In genomic region chr1:171279721-171280120, GRCm38 (mm10) we compare ENCODE assay signal across 8 mouse cellular contexts. TPM values are rescaled to one million over a fixed set of nuclear protein-coding genes. Genes with fewer than 3 reads are reported as not detected.
DNase-seq lines count a peak whose midpoint lies in the region; ATAC-seq lines count a peak whose summit lies in the region.

No protein-coding gene starts in this region.

- WGBS in liver, embryonic 13.5 days (ENCODE audit: insufficient replicate concordance), result 41% methylated on average over 5 of the region's 5 CpGs

- peak overlapping the region; percentile 85 for H3K4me3 ChIP-seq in erythroblast, embryonic 14.5 days (replicated peaks)
- peak overlapping the region; percentile 90 for H3K4me3 ChIP-seq in liver, embryonic 13.5 days (replicated peaks)

- no peak for ATAC-seq in erythroblast, adult 5-6 weeks (replicated peaks; ENCODE audit: low FRiP score, poor library complexity, severe bottlenecking)
- ATAC-seq in liver, embryonic 13.5 days (ENCODE audit: low read depth), result no peak

- no peaks in the 10 kb centered on the region for H3K9me3 ChIP-seq in erythroblast, embryonic 14.5 days (ENCODE audit: control insufficient read depth, low read length)
- H3K9me3 ChIP-seq in liver, embryonic 13.5 days (replicated peaks), result no peaks in the 10 kb centered on the region

- DNase-seq in spleen, postnatal 4 days (ENCODE audit: low spot score in 2 of 2), result peak; percentile 19 to 67
- no peak for DNase-seq in spleen, adult 12 weeks (ENCODE audit: low spot score)
- no peak for DNase-seq in liver, embryonic 13.5 days
- no peak for DNase-seq in thymus, postnatal 0 days (ENCODE audit: low spot score)
- no peak for DNase-seq in retina, embryonic 14.5 days (ENCODE audit: low spot score)
- no peak for DNase-seq in adrenal gland, postnatal 14 days

- no peaks in the 10 kb centered on the region for H3K27me3 ChIP-seq in erythroblast, embryonic 14.5 days (ENCODE audit: control insufficient read depth)
- no peaks in the 10 kb centered on the region for H3K27me3 ChIP-seq in liver, embryonic 13.5 days

- peaks cover 87% of the 10 kb centered on the region for H3K36me3 ChIP-seq in erythroblast, embryonic 14.5 days (ENCODE audit: control insufficient read depth)
- peaks cover 78% of the 10 kb centered on the region for H3K36me3 ChIP-seq in liver, embryonic 13.5 days

- H3K4me2 ChIP-seq in liver, embryonic 13.5 days, result peak overlapping the region; percentile 90

- H3K4me1 ChIP-seq in erythroblast, embryonic 14.5 days (ENCODE audit: control insufficient read depth), result peaks cover 68% of the 10 kb centered on the region
- H3K4me1 ChIP-seq in liver, embryonic 13.5 days (replicated peaks), result peaks cover 66% of the 10 kb centered on the region

- peak overlapping the region; percentile 100 for H3K27ac ChIP-seq in liver, embryonic 13.5 days

- peak overlapping the region; percentile 99 for H3K9ac ChIP-seq in liver, embryonic 13.5 days

RNA-seq across cellular contexts. Expression of gene Ppox, which starts 1.3 kb away (rescaled TPM):
- 89.9 and 167 TPM in 2 replicates for polyA plus RNA-seq in erythroblast, embryonic 14.5 days (2012)
- total RNA-seq in erythroblast, adult 5-6 weeks (2015; ENCODE audit: low replicate concordance), result 416 and 462 TPM in 2 replicates
- 506 and 765 TPM in 2 replicates for total RNA-seq in erythroblast, adult 5-6 weeks (2017; ENCODE audit: low replicate concordance)
- polyA plus RNA-seq in liver, embryonic 13.5 days (2015; fragmentation: Nextera tagmentation; extraction: Ambion mirVana), result 174 and 175 TPM in 2 replicates
- polyA plus RNA-seq in thymus, postnatal 0 days (2015; fragmentation: Nextera tagmentation; extraction: Ambion mirVana), result 34.2 and 34.3 TPM in 2 replicates
- 34.8 and 38.1 TPM in 2 replicates for total RNA-seq in adrenal gland, postnatal 14 days (2021)

RNA-seq across cellular contexts. Expression of gene Usp21, which starts 8.1 kb away (rescaled TPM):
- 8.4 and 13.0 TPM in 2 replicates for polyA plus RNA-seq in erythroblast, embryonic 14.5 days (2012)
- total RNA-seq in erythroblast, adult 5-6 weeks (2015; ENCODE audit: low replicate concordance), result 9.6 and 12.1 TPM in 2 replicates
- 9.4 and 13.9 TPM in 2 replicates for total RNA-seq in erythroblast, adult 5-6 weeks (2017; ENCODE audit: low replicate concordance)
- 25.8 and 26.7 TPM in 2 replicates for polyA plus RNA-seq in liver, embryonic 13.5 days (2015; fragmentation: Nextera tagmentation; extraction: Ambion mirVana)
- polyA plus RNA-seq in thymus, postnatal 0 days (2015; fragmentation: Nextera tagmentation; extraction: Ambion mirVana), result 39.5 and 42.7 TPM in 2 replicates
- total RNA-seq in adrenal gland, postnatal 14 days (2021), result 36.5 and 37.2 TPM in 2 replicates

RNA-seq across cellular contexts. Expression of gene B4galt3, which starts 9.6 kb away (rescaled TPM):
- polyA plus RNA-seq in erythroblast, embryonic 14.5 days (2012), result 11.1 and 11.6 TPM in 2 replicates
- 8.1 and 11.3 TPM in 2 replicates for total RNA-seq in erythroblast, adult 5-6 weeks (2015; ENCODE audit: low replicate concordance)
- 7.7 and 29.1 TPM in 2 replicates for total RNA-seq in erythroblast, adult 5-6 weeks (2017; ENCODE audit: low replicate concordance)
- polyA plus RNA-seq in liver, embryonic 13.5 days (2015; fragmentation: Nextera tagmentation; extraction: Ambion mirVana), result 24.9 and 26.5 TPM in 2 replicates
- polyA plus RNA-seq in thymus, postnatal 0 days (2015; fragmentation: Nextera tagmentation; extraction: Ambion mirVana), result 43.9 and 50.6 TPM in 2 replicates
- total RNA-seq in adrenal gland, postnatal 14 days (2021), result 31.1 and 34.1 TPM in 2 replicates

RNA-seq across cellular contexts. Expression of gene Ufc1, which starts 15.1 kb away (rescaled TPM):
- polyA plus RNA-seq in erythroblast, embryonic 14.5 days (2012), result 3.9 and 4.8 TPM in 2 replicates
- total RNA-seq in erythroblast, adult 5-6 weeks (2015; ENCODE audit: low replicate concordance), result 23.4 and 28.6 TPM in 2 replicates
- 13.9 and 19.3 TPM in 2 replicates for total RNA-seq in erythroblast, adult 5-6 weeks (2017; ENCODE audit: low replicate concordance)
- polyA plus RNA-seq in liver, embryonic 13.5 days (2015; fragmentation: Nextera tagmentation; extraction: Ambion mirVana), result 53.3 and 57.1 TPM in 2 replicates
- 109 and 111 TPM in 2 replicates for polyA plus RNA-seq in thymus, postnatal 0 days (2015; fragmentation: Nextera tagmentation; extraction: Ambion mirVana)
- total RNA-seq in adrenal gland, postnatal 14 days (2021), result 128 and 133 TPM in 2 replicates

RNA-seq across cellular contexts. Expression of gene Ndufs2, which starts 28.5 kb away (rescaled TPM):
- polyA plus RNA-seq in erythroblast, embryonic 14.5 days (2012), result 7.0 and 7.5 TPM in 2 replicates
- 62.9 and 78.4 TPM in 2 replicates for total RNA-seq in erythroblast, adult 5-6 weeks (2015; ENCODE audit: low replicate concordance)
- total RNA-seq in erythroblast, adult 5-6 weeks (2017; ENCODE audit: low replicate concordance), result 48.0 and 62.1 TPM in 2 replicates
- 152 and 167 TPM in 2 replicates for polyA plus RNA-seq in liver, embryonic 13.5 days (2015; fragmentation: Nextera tagmentation; extraction: Ambion mirVana)
- polyA plus RNA-seq in thymus, postnatal 0 days (2015; fragmentation: Nextera tagmentation; extraction: Ambion mirVana), result 215 and 218 TPM in 2 replicates
- total RNA-seq in adrenal gland, postnatal 14 days (2021), result 875 and 896 TPM in 2 replicates

Comparison
In these comparisons a context has a peak if more than half of its experiments do, and no peak if none do; other contexts are left out.
1. DNase-seq: peak in spleen, postnatal 4 days (2 of 2); none in spleen, adult 12 weeks (single experiment), liver, embryonic 13.5 days (single experiment), thymus, postnatal 0 days (single experiment), retina, embryonic 14.5 days (single experiment) and adrenal gland, postnatal 14 days (single experiment).